Mouse (Mus musculus): ENCODE measurements around the gene Inhbe. TPM values are rescaled to one million over a fixed set of nuclear protein-coding genes. Genes with fewer than 3 reads are reported as not detected.

Inhbe gene
- total RNA-seq, 2 experiments from 2014 or later: 0.07 TPM; not detected in 1

GRCm38 (mm10) chr10:127346173-127346572 is 8.0 kb downstream of the Inhbe start:
- DNase-seq (ENCODE audit: low spot score in 2 of 2): no peak

GRCm38 (mm10) chr10:127343029-127343428 is 11.2 kb downstream of the Inhbe start:
- DNase-seq (ENCODE audit: low spot score in 2 of 2): no peak

- DNase-seq (ENCODE audit: low spot score in 2 of 2): peak; percentile 66 to 77
These were observed 12.1 kb downstream of the Inhbe start, which contains the start of gene Gli1 for GRCm38 (mm10) chr10:127341891-127342639. Gene Gli1 (minus strand): TSS chr10:127341974.

GRCm38 (mm10) chr10:127341360-127341690 is 12.9 kb downstream of the Inhbe start:
- DNase-seq (ENCODE audit: low spot score in 2 of 2): no peak

- no peak for DNase-seq (ENCODE audit: low spot score in 2 of 2)
These were observed 13.4 kb downstream of the Inhbe start for GRCm38 (mm10) chr10:127340577-127341359.

GRCm38 (mm10) chr10:127339683-127340576 is 14.3 kb downstream of the Inhbe start:
- DNase-seq (ENCODE audit: low spot score in 2 of 2): no peak

GRCm38 (mm10) chr10:127338930-127339682 is 15.1 kb downstream of the Inhbe start:
- peak; percentile 88 to 90 for DNase-seq (ENCODE audit: low spot score in 2 of 2)

- no peak for DNase-seq (ENCODE audit: low spot score in 2 of 2)
These were observed 16.6 kb downstream of the Inhbe start for GRCm38 (mm10) chr10:127337536-127338099.

GRCm38 (mm10) chr10:127336952-127337351 is 17.3 kb downstream of the Inhbe start:
- no peak for DNase-seq (ENCODE audit: low spot score in 2 of 2)

- no peak for DNase-seq (ENCODE audit: low spot score in 2 of 2)
These were observed 18.9 kb downstream of the Inhbe start for GRCm38 (mm10) chr10:127335271-127335670.

- no peak for DNase-seq (ENCODE audit: low spot score in 2 of 2)
These were observed 21.1 kb downstream of the Inhbe start for GRCm38 (mm10) chr10:127333152-127333551.

- DNase-seq (ENCODE audit: low spot score in 2 of 2): no peak
These were observed 21.9 kb downstream of the Inhbe start for GRCm38 (mm10) chr10:127332211-127332874.

GRCm38 (mm10) chr10:127330212-127330611 is 24.0 kb downstream of the Inhbe start:
- no peak for DNase-seq (ENCODE audit: low spot score in 2 of 2)

- no peak for DNase-seq (ENCODE audit: low spot score in 2 of 2)
These were observed 26.6 kb downstream of the Inhbe start for GRCm38 (mm10) chr10:127327461-127328145.

GRCm38 (mm10) chr10:127326828-127327227 is 27.4 kb downstream of the Inhbe start:
- DNase-seq (ENCODE audit: low spot score in 2 of 2): no peak

GRCm38 (mm10) chr10:127326017-127326801 is 28.0 kb downstream of the Inhbe start:
- no peak for DNase-seq (ENCODE audit: low spot score in 2 of 2)

- no peak for DNase-seq (ENCODE audit: low spot score in 2 of 2)
These were observed 28.7 kb downstream of the Inhbe start for GRCm38 (mm10) chr10:127325454-127326016.

- DNase-seq (ENCODE audit: low spot score in 2 of 2): no peak
These were observed 29.7 kb downstream of the Inhbe start for GRCm38 (mm10) chr10:127324495-127324894.

Data from layer of hippocampus, postnatal 14 days (tissue).